Mouse (Mus musculus): Measurements from ENCODE around the gene Glp1r. TPM values are rescaled to one million over a fixed set of nuclear protein-coding genes. Genes with fewer than 3 reads are reported as not detected.

Glp1r gene
- polyA plus RNA-seq (2017; shearing (Covaris generic)) = not detected

GRCm38 (mm10) chr17:30901627-30902026 lies at the start of gene Glp1r:
Glp1r (plus strand) TSS chr17:30901817.

DNA sequence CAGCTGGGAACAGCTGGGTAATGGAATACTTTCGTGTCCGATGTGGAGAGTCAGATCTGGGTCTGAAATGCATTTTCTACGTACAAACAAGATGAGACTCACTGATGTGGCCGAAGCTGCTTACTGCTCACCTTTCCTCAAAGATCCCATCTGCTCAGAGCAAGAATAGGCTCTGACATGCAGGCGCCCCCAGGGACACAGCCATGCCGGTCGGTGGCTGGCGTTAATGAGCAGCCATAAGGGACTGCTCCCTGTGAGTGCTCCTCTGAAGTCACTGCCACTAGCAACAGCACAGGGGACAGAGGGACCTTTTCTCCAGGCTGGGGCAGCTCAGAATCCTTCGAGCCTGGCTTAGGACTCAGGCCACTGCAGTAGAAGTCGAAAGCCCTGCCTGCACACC lies 52.7 kb downstream of the Glp1r start, which contains the start of gene Umodl1:
Gene Umodl1 (plus strand): TSS at position 301 of the 400 bp plus-strand sequence.

Other genes starting within 250 kb of the Glp1r start
- not detected for gene Umodl1, start 52.8 kb downstream of the Glp1r start, polyA plus RNA-seq (2017; shearing (Covaris generic))
- gene Abcg1, start 155.9 kb downstream of the Glp1r start, polyA plus RNA-seq (2017; shearing (Covaris generic)) = 26.9 TPM
- not detected for gene Tff3, start 227.8 kb downstream of the Glp1r start, polyA plus RNA-seq (2017; shearing (Covaris generic))
- gene Tff2, start 242.5 kb downstream of the Glp1r start, polyA plus RNA-seq (2017; shearing (Covaris generic)) = not detected